Mouse (Mus musculus): ENCODE measurements around the gene Jade2. TPM values are rescaled to one million over a fixed set of nuclear protein-coding genes. Genes with fewer than 3 reads are reported as not detected.

Jade2 gene
- total and polyA plus RNA-seq, 2 experiments, result 3.7 to 4.1 TPM

DNA sequence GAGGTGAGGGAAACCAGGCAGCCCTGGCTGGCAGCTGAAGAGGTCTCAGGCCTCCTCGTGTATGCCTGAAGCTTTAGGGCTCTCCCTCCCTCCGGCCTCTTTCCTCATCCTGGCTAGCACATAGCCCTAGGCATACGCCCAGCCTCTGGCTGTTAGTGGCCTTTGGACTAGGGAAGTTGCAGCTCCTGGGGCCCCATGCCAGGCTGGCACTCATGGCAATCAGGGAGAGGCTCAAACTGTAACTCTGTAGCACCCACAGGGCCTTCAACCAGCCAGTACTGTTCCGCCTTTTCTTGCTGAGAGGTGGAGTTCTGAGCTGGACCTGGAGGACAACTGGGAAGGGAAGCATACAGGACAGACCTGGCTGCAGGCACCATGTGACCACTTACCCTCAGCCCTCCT is 19.5 kb upstream of the Jade2 start:
- Histone ChIP-seq H3K79me2 (ENCODE audit: control insufficient read depth, insufficient read depth, low read length) (no peaks in the 10 kb centered on the region), H3K27ac (replicated peaks; ENCODE audit: insufficient read depth, low read depth, low read length) (peak overlapping the region; percentile 95), H3K36me3 (ENCODE audit: control insufficient read depth, insufficient read depth, low read length) (no peaks in the 10 kb centered on the region), H3K27me3 (ENCODE audit: control insufficient read depth, insufficient read depth, low read length) (no peaks in the 10 kb centered on the region), H3K4me3 (ENCODE audit: insufficient read depth, low read depth, low read length) (peak overlapping the region; percentile 42), H3K9ac (ENCODE audit: low read depth, low read length) (peak overlapping the region; percentile 74), H3K4me1 (ENCODE audit: control insufficient read depth, insufficient read depth, low read length) (peaks cover 19% of the 10 kb centered on the region)
- 0 out of 2 replicates have a peak, but pooled peaks have one; percentile 3 for TF ChIP-seq CTCF (IDR thresholded peaks at IDR 0.05; ENCODE audit: low read depth, low read length)
- peak; percentile 57; the same call in 1 of the 2 replicates for TF ChIP-seq POLR2A (IDR thresholded peaks at IDR 0.05; ENCODE audit: extremely low read depth, insufficient read depth, low read length)
- 32% methylated on average over 4 of the region's 4 CpGs for WGBS
- peak; percentile 98 for DNase-seq (ENCODE audit: extremely low read depth, low read depth, low spot score)

DNA sequence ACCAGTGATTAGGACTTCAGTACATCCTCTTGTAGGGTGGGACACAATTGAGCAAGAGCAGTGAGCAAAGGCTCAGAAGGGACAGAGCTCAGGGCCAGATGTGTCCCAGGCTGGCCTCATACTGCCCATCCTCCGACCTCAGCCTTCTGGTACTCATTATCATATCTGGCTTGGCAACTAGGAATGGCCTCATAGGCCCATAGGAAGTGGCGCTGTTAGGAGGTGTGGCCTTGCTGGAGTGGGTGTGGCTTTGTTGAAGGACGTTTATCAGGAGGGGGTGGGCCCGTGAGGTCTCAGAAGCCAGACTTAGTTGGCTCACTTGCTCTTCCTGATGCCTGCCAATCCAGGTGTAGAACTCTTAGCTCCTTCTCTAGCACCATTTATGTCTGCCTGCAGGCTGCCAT is 18.3 kb upstream of the Jade2 start:
- H3K79me2 ChIP-seq (ENCODE audit: control insufficient read depth, insufficient read depth, low read length), result no peaks in the 10 kb centered on the region
- H3K4me1 ChIP-seq (ENCODE audit: control insufficient read depth, insufficient read depth, low read length), result peaks cover 19% of the 10 kb centered on the region
- peak overlapping the region; percentile 95 for H3K27ac ChIP-seq (replicated peaks; ENCODE audit: insufficient read depth, low read depth, low read length)
- 0 out of 2 replicates have a peak overlapping the region, but pooled peaks have one; percentile 74 for H3K9ac ChIP-seq (ENCODE audit: low read depth, low read length)
- DNase-seq (ENCODE audit: extremely low read depth, low read depth, low spot score), result peak; percentile 97
- no peaks in the 10 kb centered on the region for H3K36me3 ChIP-seq (ENCODE audit: control insufficient read depth, insufficient read depth, low read length)
- H3K27me3 ChIP-seq (ENCODE audit: control insufficient read depth, insufficient read depth, low read length), result no peaks in the 10 kb centered on the region
- no peak for TF ChIP-seq CTCF (IDR thresholded peaks at IDR 0.05; ENCODE audit: low read depth, low read length)
- peak; percentile 45; the same call in 1 of the 2 replicates for TF ChIP-seq POLR2A (IDR thresholded peaks at IDR 0.05; ENCODE audit: extremely low read depth, insufficient read depth, low read length)
- H3K4me3 ChIP-seq (ENCODE audit: insufficient read depth, low read depth, low read length), result no peak overlapping the region
- WGBS, result 18% methylated on average over 4 of the region's 4 CpGs

DNA sequence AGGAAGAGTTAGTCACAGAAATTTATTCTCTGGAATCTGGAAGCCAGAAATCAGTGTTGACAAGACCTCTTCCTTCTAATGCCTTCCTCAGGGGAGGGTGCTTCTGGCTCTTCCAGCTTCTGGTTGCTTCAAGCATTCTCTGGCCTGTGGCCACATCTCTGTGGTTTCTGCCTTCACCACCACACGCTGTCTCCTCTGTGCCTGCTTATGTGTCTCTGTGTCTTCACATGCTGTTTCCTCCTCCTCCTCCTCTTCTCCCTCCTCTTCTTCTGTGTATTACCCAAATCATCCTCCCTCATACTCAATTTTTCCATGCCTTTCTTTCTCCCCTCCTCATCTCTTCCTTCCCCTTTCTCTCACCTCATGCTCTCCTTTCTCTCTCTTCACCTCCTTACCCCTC is 17.6 kb upstream of the Jade2 start:
- TF ChIP-seq CTCF (IDR thresholded peaks at IDR 0.05; ENCODE audit: low read depth, low read length) (no peak), POLR2A (IDR thresholded peaks at IDR 0.05; ENCODE audit: extremely low read depth, insufficient read depth, low read length) (no peak)
- DNase-seq (ENCODE audit: extremely low read depth, low read depth, low spot score), result no peak
- Histone ChIP-seq H3K9ac (ENCODE audit: low read depth, low read length) (no peak overlapping the region), H3K79me2 (ENCODE audit: control insufficient read depth, insufficient read depth, low read length) (no peaks in the 10 kb centered on the region), H3K36me3 (ENCODE audit: control insufficient read depth, insufficient read depth, low read length) (no peaks in the 10 kb centered on the region), H3K27ac (replicated peaks; ENCODE audit: insufficient read depth, low read depth, low read length) (peak overlapping the region; percentile 75), H3K4me1 (ENCODE audit: control insufficient read depth, insufficient read depth, low read length) (peaks cover 19% of the 10 kb centered on the region), H3K27me3 (ENCODE audit: control insufficient read depth, insufficient read depth, low read length) (no peaks in the 10 kb centered on the region), H3K4me3 (ENCODE audit: insufficient read depth, low read depth, low read length) (no peak overlapping the region)
- 57% methylated on average over 1 of the region's 1 CpGs for WGBS

DNA sequence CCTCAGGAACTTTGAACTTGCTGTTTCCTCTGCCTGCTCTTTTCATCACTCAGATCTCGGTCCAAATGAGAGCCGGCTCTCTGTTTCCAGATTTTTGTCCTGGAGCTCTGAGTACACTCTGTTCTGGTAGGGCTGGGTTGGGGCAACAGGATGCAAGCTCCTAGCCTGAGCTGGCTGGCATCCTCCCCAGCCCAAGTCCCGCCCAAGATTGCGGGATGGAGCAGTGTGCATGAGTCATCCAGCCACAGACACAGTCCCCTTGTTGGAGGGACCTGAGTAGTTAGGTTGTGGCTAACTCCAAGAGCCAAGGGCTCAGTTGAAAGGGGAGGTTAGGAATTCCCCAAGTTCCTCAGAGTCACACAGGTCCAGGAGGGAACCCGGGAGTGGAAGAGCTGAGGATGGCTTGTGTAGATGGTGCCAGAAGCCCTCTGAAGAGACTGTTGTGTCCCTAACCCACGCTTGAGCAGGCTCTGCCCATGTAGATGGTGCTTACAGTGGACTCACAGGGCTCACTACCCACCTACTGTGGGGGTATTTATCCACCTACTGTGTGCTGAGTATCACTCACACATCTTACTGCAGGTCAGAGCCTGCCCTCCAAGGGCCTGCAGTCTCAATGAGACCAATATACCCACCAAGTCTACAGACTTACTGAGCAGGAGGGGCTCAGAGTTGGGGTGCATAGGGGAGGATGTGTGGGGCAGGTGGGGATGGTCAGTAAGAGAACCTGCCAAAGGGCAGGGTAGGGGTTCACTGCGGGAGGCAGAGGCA is 17.0 kb upstream of the Jade2 start:
- H3K27ac ChIP-seq (replicated peaks; ENCODE audit: insufficient read depth, low read depth, low read length), result peak overlapping the region; percentile 75
- H3K4me3 ChIP-seq (ENCODE audit: insufficient read depth, low read depth, low read length), result no peak overlapping the region
- no peaks in the 10 kb centered on the region for H3K79me2 ChIP-seq (ENCODE audit: control insufficient read depth, insufficient read depth, low read length)
- DNase-seq (ENCODE audit: extremely low read depth, low read depth, low spot score), result peak; percentile 88
- H3K4me1 ChIP-seq (ENCODE audit: control insufficient read depth, insufficient read depth, low read length), result peaks cover 19% of the 10 kb centered on the region
- no peaks in the 10 kb centered on the region for H3K36me3 ChIP-seq (ENCODE audit: control insufficient read depth, insufficient read depth, low read length)
- TF ChIP-seq POLR2A (IDR thresholded peaks at IDR 0.05; ENCODE audit: extremely low read depth, insufficient read depth, low read length) (no peak), CTCF (IDR thresholded peaks at IDR 0.05; ENCODE audit: low read depth, low read length) (no peak)
- H3K9ac ChIP-seq (ENCODE audit: low read depth, low read length), result 0 out of 2 replicates have a peak overlapping the region, but pooled peaks have one; percentile 4
- WGBS, result 38% methylated on average over 7 of the region's 7 CpGs
- no peaks in the 10 kb centered on the region for H3K27me3 ChIP-seq (ENCODE audit: control insufficient read depth, insufficient read depth, low read length)

DNA sequence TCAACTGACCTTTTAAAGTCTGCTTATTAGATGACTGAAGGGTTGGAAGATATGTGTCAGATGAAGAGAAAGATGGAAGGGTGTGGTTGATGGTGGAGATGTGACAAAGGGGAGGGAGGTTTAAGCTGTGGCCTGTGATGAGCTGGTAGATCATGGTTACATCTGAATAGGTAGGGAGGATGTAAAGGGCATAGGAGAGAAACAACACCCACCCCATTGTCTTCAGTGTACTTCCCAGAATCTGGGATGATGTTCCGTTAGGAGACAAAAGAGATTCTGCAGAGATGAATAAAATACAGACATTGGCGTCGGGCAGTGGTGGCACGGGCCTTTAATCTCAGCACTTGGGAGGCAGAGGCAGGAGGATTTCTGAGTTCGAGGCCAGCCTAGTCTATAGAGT is 15.7 kb upstream of the Jade2 start:
- no peak overlapping the region for H3K4me3 ChIP-seq (ENCODE audit: insufficient read depth, low read depth, low read length)
- TF ChIP-seq CTCF (IDR thresholded peaks at IDR 0.05; ENCODE audit: low read depth, low read length) (no peak), POLR2A (IDR thresholded peaks at IDR 0.05; ENCODE audit: extremely low read depth, insufficient read depth, low read length) (no peak)
- WGBS, result 97% methylated on average over 5 of the region's 5 CpGs
- H3K79me2 ChIP-seq (ENCODE audit: control insufficient read depth, insufficient read depth, low read length), result no peaks in the 10 kb centered on the region
- H3K36me3 ChIP-seq (ENCODE audit: control insufficient read depth, insufficient read depth, low read length), result no peaks in the 10 kb centered on the region
- no peak overlapping the region for H3K9ac ChIP-seq (ENCODE audit: low read depth, low read length)
- no peaks in the 10 kb centered on the region for H3K27me3 ChIP-seq (ENCODE audit: control insufficient read depth, insufficient read depth, low read length)
- no peak overlapping the region for H3K27ac ChIP-seq (replicated peaks; ENCODE audit: insufficient read depth, low read depth, low read length)
- H3K4me1 ChIP-seq (ENCODE audit: control insufficient read depth, insufficient read depth, low read length), result peaks cover 19% of the 10 kb centered on the region
- no peak for DNase-seq (ENCODE audit: extremely low read depth, low read depth, low spot score)

DNA sequence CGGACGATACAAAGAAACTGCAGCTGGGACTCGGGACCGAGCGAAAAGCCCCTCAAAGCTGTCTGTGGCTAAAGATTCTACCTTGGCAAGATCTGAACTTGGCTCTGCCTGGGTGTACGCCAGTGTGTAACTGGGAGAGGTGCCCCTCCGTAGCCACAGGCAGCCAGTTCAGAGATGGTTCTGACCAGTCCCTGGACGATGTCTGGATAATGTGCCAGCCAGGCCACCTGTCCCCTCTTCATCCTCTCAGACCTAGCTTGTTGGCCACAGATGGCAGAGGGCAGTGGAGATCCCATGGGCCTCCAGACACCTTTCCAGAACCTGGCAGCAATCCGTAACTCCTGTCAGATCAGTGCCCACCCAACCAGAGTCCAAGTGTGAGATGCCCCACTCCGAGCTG is 9.8 kb upstream of the Jade2 start:
- H3K27ac ChIP-seq (replicated peaks; ENCODE audit: insufficient read depth, low read depth, low read length), result no peak overlapping the region
- no peak for DNase-seq (ENCODE audit: extremely low read depth, low read depth, low spot score)
- H3K36me3 ChIP-seq (ENCODE audit: control insufficient read depth, insufficient read depth, low read length), result no peaks in the 10 kb centered on the region
- WGBS, result 96% methylated on average over 10 of the region's 10 CpGs
- no peak overlapping the region for H3K4me3 ChIP-seq (ENCODE audit: insufficient read depth, low read depth, low read length)
- TF ChIP-seq CTCF (IDR thresholded peaks at IDR 0.05; ENCODE audit: low read depth, low read length) (no peak), POLR2A (IDR thresholded peaks at IDR 0.05; ENCODE audit: extremely low read depth, insufficient read depth, low read length) (no peak)
- H3K79me2 ChIP-seq (ENCODE audit: control insufficient read depth, insufficient read depth, low read length), result no peaks in the 10 kb centered on the region
- H3K9ac ChIP-seq (ENCODE audit: low read depth, low read length), result no peak overlapping the region
- no peaks in the 10 kb centered on the region for H3K27me3 ChIP-seq (ENCODE audit: control insufficient read depth, insufficient read depth, low read length)
- H3K4me1 ChIP-seq (ENCODE audit: control insufficient read depth, insufficient read depth, low read length), result no peaks in the 10 kb centered on the region
